Mouse (Mus musculus) kidney, adult 2 months (tissue): ENCODE measurements around the gene Il12rb1.

Experiments
- CTCF ChIP-seq: fragments of 200-500 bp; conservative IDR thresholded peaks from 2 replicates; pipeline ENCODE4 v1.5.1; 2011; ENCODE audit warnings: low read depth, mild to moderate bottlenecking, control low read depth, low read length, moderate library complexity, mixed read lengths; ENCODE audit not compliant: insufficient read depth, insufficient read length
- POLR2A ChIP-seq: fragments of 200-500 bp; IDR thresholded peaks from one replicate; pipeline ENCODE4 v1.6.1; 2011; ENCODE audit warnings: low read depth, low read length, control low read depth

GRCm38 (mm10) chr8:70758616-70759561 is 49.4 kb upstream of the Il12rb1 start:
- TF ChIP-seq CTCF (no peak), POLR2A (no peak)
